Mouse (Mus musculus) heart, embryonic 14.5 days (tissue): ENCODE data around the gene Pkn2. TPM values are rescaled to one million over a fixed set of nuclear protein-coding genes. Genes with fewer than 3 reads are reported as not detected.

ENCODE experiments used
- ATAC-seq: fragments of 200-750 bp; cut with Nextera tagmentation; 2 replicates; pipeline ENCODE4 v1.8.0; 2017; ENCODE audit warnings: low read depth, moderate TSS enrichment; ENCODE audit not compliant: insufficient number of reproducible peaks, insufficient read depth, low FRiP score
- H3K27ac ChIP-seq, 2 experiments: fragments of 200-500 bp in 1 of 2; fragments of 300-500 bp in 1 of 2; sonication (generic) in 1 of 2; replicated peaks in 1 of 2; 2 replicates each; pipeline ENCODE4 v1.5.1; 2012 to 2014; ENCODE audit warnings: low read depth in 2 of 2, low read length in 2 of 2, control low read depth in 1 of 2, mild to moderate bottlenecking in 1 of 2, mixed read lengths in 1 of 2; ENCODE audit not compliant: control insufficient read depth in 1 of 2, insufficient read depth in 1 of 2
- H3K27me3 ChIP-seq: fragments of 300-500 bp; sonication (generic); 2 replicates; pipeline ENCODE4 v1.6.1; 2014; ENCODE audit warnings: mild to moderate bottlenecking, low read length, control low read depth; ENCODE audit not compliant: control insufficient read depth, insufficient read depth
- H3K36me3 ChIP-seq: fragments of 300-500 bp; sonication (generic); 2 replicates; pipeline ENCODE4 v1.6.1; 2014; ENCODE audit warnings: mild to moderate bottlenecking, control low read depth, low read length, mixed read lengths; ENCODE audit not compliant: control insufficient read depth, insufficient read depth
- H3K4me1 ChIP-seq, 2 experiments: fragments of 200-500 bp in 1 of 2; fragments of 300-500 bp in 1 of 2; sonication (generic) in 1 of 2; 2 replicates each; pipeline ENCODE4 v1.6.1; 2012 to 2014; ENCODE audit warnings: low read length in 2 of 2, control low read depth in 1 of 2, mixed read lengths in 1 of 2; ENCODE audit not compliant: control insufficient read depth in 2 of 2, insufficient read depth in 2 of 2
- H3K4me2 ChIP-seq: fragments of 300-500 bp; sonication (generic); 2 replicates; pipeline ENCODE4 v1.6.1; 2014; ENCODE audit warnings: mild to moderate bottlenecking, low read length
- H3K4me3 ChIP-seq, 2 experiments: fragments of 200-500 bp in 1 of 2; fragments of 300-500 bp in 1 of 2; sonication (generic) in 1 of 2; 2 replicates each; pipeline ENCODE4 v1.5.1; 2012 to 2014; ENCODE audit warnings: low read length in 2 of 2, mild to moderate bottlenecking in 2 of 2, control low read depth in 1 of 2, low read depth in 1 of 2, moderate library complexity in 1 of 2; ENCODE audit not compliant: control insufficient read depth in 1 of 2, insufficient read depth in 1 of 2
- H3K9ac ChIP-seq: fragments of 300-500 bp; sonication (generic); 2 replicates; pipeline ENCODE4 v1.6.1; 2014; ENCODE audit warnings: mild to moderate bottlenecking, low read length
- H3K9me3 ChIP-seq: fragments of 300-500 bp; sonication (generic); 2 replicates; pipeline ENCODE4 v1.6.1; 2016; ENCODE audit warnings: low read length, control low read depth; ENCODE audit not compliant: control insufficient read depth
- WGBS: fragments of 180-500 bp; shearing (Covaris S2); extraction: QIAGEN DNeasy Blood & Tissue Kit; methylation state at CpG from one replicate; pipeline ENCODE4 v1.1.7; 2014; 5-methylcytosine and 5-hydroxymethylcytosine counted together
- polyA plus RNA-seq: library from polyadenylated mRNA; unstranded; fragments of >200 nt; fragmentation: Nextera tagmentation; extraction: Ambion mirVana; gene quantifications from 2 replicates; pipeline ENCODE4 v1.2.1, GENCODE M21; 2014

Gene Pkn2
- polyA plus RNA-seq, 1 experiment from 2014 or later: 43.9 TPM

DNA sequence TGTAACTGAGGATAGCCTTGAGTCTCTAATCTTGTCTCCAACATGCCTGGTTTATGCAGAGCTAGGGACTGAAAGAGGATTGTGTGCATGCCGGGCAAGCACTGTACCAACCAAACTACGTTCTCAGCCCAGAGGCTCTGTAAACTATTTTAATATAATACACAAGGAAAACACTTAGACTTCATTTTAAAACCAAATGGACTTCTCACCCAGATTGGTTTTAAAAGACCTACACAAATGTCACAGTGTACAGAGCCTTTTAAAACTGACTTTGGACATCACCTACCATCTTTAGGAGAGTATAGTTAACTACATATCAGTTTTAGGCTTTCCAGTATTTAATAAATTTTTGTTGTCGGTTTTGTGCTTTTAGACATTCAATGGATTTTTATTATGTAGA is 48.9 kb downstream of the Pkn2 start:
- ATAC-seq: no peak
- H3K27me3 ChIP-seq: no peaks in the 10 kb centered on the region
- no peak overlapping the region for H3K9ac ChIP-seq
- H3K4me1 ChIP-seq: no peaks in the 10 kb centered on the region
- no peak overlapping the region for H3K4me2 ChIP-seq
- H3K9me3 ChIP-seq: no peaks in the 10 kb centered on the region
- no peak overlapping the region for H3K27ac ChIP-seq
- H3K36me3 ChIP-seq: peaks cover 27% of the 10 kb centered on the region
- no peak overlapping the region for H3K4me3 ChIP-seq
- 91% methylated on average over 3 of the region's 3 CpGs for WGBS

GRCm38 (mm10) chr3:142826449-142827146 is 55.2 kb downstream of the Pkn2 start:
- no peaks in the 10 kb centered on the region for H3K27me3 ChIP-seq

DNA sequence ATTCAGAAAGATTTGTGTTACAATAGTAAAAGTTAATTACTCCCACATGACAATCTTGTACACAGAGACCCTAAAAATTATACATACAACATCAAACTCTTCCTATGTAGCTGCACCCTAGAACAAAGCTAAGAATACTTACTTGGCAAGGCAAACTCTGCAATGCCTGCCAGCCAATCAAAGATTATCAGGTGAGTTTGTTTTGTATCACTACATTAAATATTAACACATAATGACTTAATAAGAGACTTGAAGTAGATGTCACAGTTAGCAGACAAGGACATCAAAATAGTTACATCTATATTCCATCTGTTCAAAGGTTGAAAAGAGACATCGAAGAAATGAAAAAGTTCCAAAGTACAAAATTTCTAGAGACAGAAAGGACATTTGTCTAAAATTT is 58.2 kb downstream of the Pkn2 start:
- peaks cover 69% of the 10 kb centered on the region for H3K36me3 ChIP-seq
- H3K9ac ChIP-seq: no peak overlapping the region
- WGBS: 93% methylated on average over 1 of the region's 1 CpGs

More at GRCm38 (mm10) chr3:142826449-142827146, 55.2 kb downstream of the Pkn2 start:
- Histone ChIP-seq H3K36me3 (peaks cover 65% of the 10 kb centered on the region), H3K27ac (no peak overlapping the region), H3K4me1 (no peaks in the 10 kb centered on the region), H3K4me2 (no peak overlapping the region), H3K9me3 (no peaks in the 10 kb centered on the region), H3K4me3 (no peak overlapping the region), H3K9ac (no peak overlapping the region)
- WGBS: 82% methylated on average over 4 of the region's 4 CpGs
- ATAC-seq: no peak

DNA sequence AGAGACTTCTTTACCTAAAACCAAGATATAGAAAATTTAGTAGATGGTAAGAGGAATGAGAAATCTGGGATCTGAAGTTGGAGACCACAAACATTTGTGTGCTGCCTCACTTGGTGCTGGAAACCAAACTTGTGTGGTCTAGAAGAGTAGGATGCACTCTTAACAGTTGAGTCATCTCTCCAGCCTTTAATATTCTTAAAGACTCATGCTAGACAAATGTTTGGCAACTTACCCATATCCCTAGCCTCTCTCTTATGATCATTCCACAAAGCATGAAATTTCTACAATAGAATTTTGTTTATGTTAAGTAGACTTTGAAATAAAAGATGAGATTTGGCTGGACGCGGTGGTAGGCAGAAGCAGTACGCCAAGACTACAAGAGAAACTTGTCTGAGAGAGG is 64.3 kb downstream of the Pkn2 start:
- Histone ChIP-seq H3K4me3 (no peak overlapping the region), H3K9me3 (no peaks in the 10 kb centered on the region), H3K27me3 (no peaks in the 10 kb centered on the region), H3K27ac (no peak overlapping the region), H3K4me1 (no peaks in the 10 kb centered on the region), H3K4me2 (no peak overlapping the region), H3K36me3 (peaks cover 66% of the 10 kb centered on the region), H3K9ac (no peak overlapping the region)
- ATAC-seq: no peak
- whole genome bisulfite sequencing: 100% methylated on average over 3 of the region's 3 CpGs

More for the DNA sequence above, 58.2 kb downstream of the Pkn2 start:
- Histone ChIP-seq H3K4me2 (no peak overlapping the region), H3K27me3 (no peaks in the 10 kb centered on the region), H3K9me3 (no peaks in the 10 kb centered on the region), H3K27ac (no peak overlapping the region), H3K4me1 (no peaks in the 10 kb centered on the region), H3K4me3 (no peak overlapping the region)
- ATAC-seq: no peak

- Histone ChIP-seq H3K9me3 (no peaks in the 10 kb centered on the region), H3K4me1 (no peaks in the 10 kb centered on the region), H3K36me3 (peaks cover 72% of the 10 kb centered on the region), H3K4me2 (no peak overlapping the region), H3K9ac (no peak overlapping the region), H3K4me3 (no peak overlapping the region), H3K27me3 (no peaks in the 10 kb centered on the region), H3K27ac (no peak overlapping the region)
- 49% methylated on average over 3 of the region's 3 CpGs for WGBS
- ATAC-seq: no peak
These were observed 70.2 kb downstream of the Pkn2 start for GRCm38 (mm10) chr3:142811582-142811981.

DNA sequence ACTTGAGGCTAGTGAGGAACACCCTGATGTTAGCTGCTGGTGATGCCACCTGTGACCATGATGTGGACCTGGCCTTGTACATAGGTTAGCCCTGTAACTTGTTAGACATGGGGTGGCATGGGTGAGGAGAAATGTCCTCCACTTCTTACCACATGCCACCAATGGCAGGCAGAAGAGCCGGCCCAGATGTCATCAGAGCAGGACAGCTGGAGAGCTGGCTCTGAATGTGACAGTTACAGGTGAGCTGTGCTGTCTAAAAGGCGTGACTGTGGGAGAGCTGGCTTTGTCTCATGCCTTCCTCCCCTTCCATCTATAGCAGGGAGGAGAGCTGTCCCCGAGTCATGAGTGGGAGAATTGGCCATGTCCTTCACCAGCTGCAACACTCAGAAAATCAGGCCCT is 86.2 kb downstream of the Pkn2 start:
- Histone ChIP-seq H3K9ac (no peak overlapping the region), H3K36me3 (peaks cover 90% of the 10 kb centered on the region), H3K4me3 (no peak overlapping the region), H3K27ac (no peak overlapping the region), H3K9me3 (no peaks in the 10 kb centered on the region), H3K27me3 (no peaks in the 10 kb centered on the region), H3K4me1 (no peaks in the 10 kb centered on the region), H3K4me2 (no peak overlapping the region)
- 89% methylated on average over 3 of the region's 3 CpGs for WGBS
- ATAC-seq: no peak

- ATAC-seq: no peak
- Histone ChIP-seq H3K9ac (no peak overlapping the region), H3K36me3 (peaks cover 95% of the 10 kb centered on the region), H3K4me2 (no peak overlapping the region), H3K27ac (no peak overlapping the region), H3K4me1 (no peaks in the 10 kb centered on the region), H3K4me3 (no peak overlapping the region), H3K9me3 (no peaks in the 10 kb centered on the region), H3K27me3 (no peaks in the 10 kb centered on the region)
- 70% methylated on average over 2 of the region's 2 CpGs for WGBS
These were observed 95.3 kb downstream of the Pkn2 start for GRCm38 (mm10) chr3:142786423-142787072.
